Mouse (Mus musculus) limb, embryonic 14.5 days (tissue): ENCODE data around the gene Pacs2. TPM values are rescaled to one million over a fixed set of nuclear protein-coding genes. Genes with fewer than 3 reads are reported as not detected.

ENCODE experiments used
- ATAC-seq: fragments of 200-750 bp; cut with Nextera tagmentation; 2 replicates; pipeline ENCODE4 v1.8.0; 2017; ENCODE audit warnings: low read depth, moderate number of reproducible peaks, moderate TSS enrichment; ENCODE audit not compliant: low FRiP score
- DNase-seq: peaks from one replicate; pipeline ENCODE4 v3.0.0-alpha.2; 2015; ENCODE audit warnings: low spot score
- H3K27ac ChIP-seq: fragments of 300-500 bp; sonication (generic); replicated peaks from 2 replicates; pipeline ENCODE4 v1.5.1; 2014; ENCODE audit warnings: low read depth, mild to moderate bottlenecking, low read length, moderate library complexity, mixed read lengths
- H3K27me3 ChIP-seq: fragments of 300-500 bp; sonication (generic); 2 replicates; pipeline ENCODE4 v1.6.1; 2014; ENCODE audit warnings: low read length, mixed read lengths; ENCODE audit not compliant: control insufficient read depth, insufficient read depth
- H3K36me3 ChIP-seq: fragments of 300-500 bp; sonication (generic); 2 replicates; pipeline ENCODE4 v1.6.1; 2014; ENCODE audit warnings: mild to moderate bottlenecking, low read length, moderate library complexity, mixed read lengths; ENCODE audit not compliant: control insufficient read depth, insufficient read depth
- H3K4me1 ChIP-seq: fragments of 300-500 bp; sonication (generic); 2 replicates; pipeline ENCODE4 v1.6.1; 2014; ENCODE audit warnings: antibody characterized with exemption, low read length, mixed read lengths; ENCODE audit not compliant: control insufficient read depth, insufficient read depth
- H3K4me2 ChIP-seq: fragments of 300-500 bp; sonication (generic); replicated peaks from 2 replicates; pipeline ENCODE4 v1.6.1; 2014; ENCODE audit warnings: low read depth, mild to moderate bottlenecking, low read length, moderate library complexity; ENCODE audit not compliant: severe bottlenecking
- H3K4me3 ChIP-seq: fragments of 300-500 bp; sonication (generic); replicated peaks from 2 replicates; pipeline ENCODE4 v1.5.1; 2014; ENCODE audit warnings: low read length
- H3K9ac ChIP-seq: fragments of 300-500 bp; sonication (generic); 2 replicates; pipeline ENCODE4 v1.6.1; 2014; ENCODE audit warnings: mild to moderate bottlenecking, low read depth, low read length, moderate library complexity; ENCODE audit not compliant: severe bottlenecking
- H3K9me3 ChIP-seq: fragments of 300-500 bp; sonication (generic); 2 replicates; pipeline ENCODE4 v1.6.1; 2016; ENCODE audit warnings: low read length; ENCODE audit not compliant: control insufficient read depth
- POLR2A ChIP-seq: fragments of 200-500 bp; IDR thresholded peaks from 2 replicates; pipeline ENCODE4 v1.8.0; 2012; ENCODE audit warnings: inconsistent platforms, mild to moderate bottlenecking, moderate library complexity, borderline replicate concordance; ENCODE audit not compliant: insufficient read depth, insufficient read length; ENCODE audit errors: extremely low read depth
- WGBS: fragments of 180-500 bp; shearing (Covaris S2); extraction: QIAGEN DNeasy Blood & Tissue Kit; methylation state at CpG from one replicate; pipeline ENCODE4 v1.1.7; 2014; 5-methylcytosine and 5-hydroxymethylcytosine counted together
- polyA plus RNA-seq, 2 experiments: library from polyadenylated mRNA; depleted of rRNA in 1 of 2; stranded (reverse) in 1 of 2; unstranded in 1 of 2; fragments of >200 nt; fragmentation: Nextera tagmentation in 1 of 2; extraction: Ambion mirVana in 1 of 2; gene quantifications; 2 replicates each; pipeline versions ENCODE4 v1.2.1 to v1.2.3; 2012 to 2014

Gene Pacs2
- polyA plus RNA-seq, 2 experiments = 16.5 to 55.0 TPM

GRCm38 (mm10) chr12:113062201-113062600 is 47.9 kb downstream of the Pacs2 start:
- no peak for ATAC-seq
- peaks cover 86% of the 10 kb centered on the region for H3K36me3 ChIP-seq
- no peak overlapping the region for H3K4me2 ChIP-seq
- H3K27me3 ChIP-seq = no peaks in the 10 kb centered on the region
- no peak overlapping the region for H3K27ac ChIP-seq
- DNase-seq = no peak
- no peaks in the 10 kb centered on the region for H3K4me1 ChIP-seq
- WGBS = 81% methylated on average over 10 of the region's 10 CpGs
- H3K9ac ChIP-seq = no peak overlapping the region
- H3K4me3 ChIP-seq = no peak overlapping the region
- H3K9me3 ChIP-seq = no peaks in the 10 kb centered on the region
- TF ChIP-seq POLR2A = no peak

GRCm38 (mm10) chr12:113063700-113064099 is 49.4 kb downstream of the Pacs2 start:
- Histone ChIP-seq H3K4me1 (no peaks in the 10 kb centered on the region), H3K27me3 (no peaks in the 10 kb centered on the region), H3K9ac (no peak overlapping the region), H3K9me3 (no peaks in the 10 kb centered on the region), H3K4me3 (no peak overlapping the region), H3K27ac (no peak overlapping the region), H3K4me2 (no peak overlapping the region), H3K36me3 (peaks cover 82% of the 10 kb centered on the region)
- DNase-seq (no peak), ATAC-seq (no peak)
- no peak for TF ChIP-seq POLR2A
- WGBS = 91% methylated on average over 6 of the region's 7 CpGs

- TF ChIP-seq POLR2A = no peak
- 96% methylated on average over 7 of the region's 7 CpGs for WGBS
- Histone ChIP-seq H3K27ac (no peak overlapping the region), H3K4me2 (no peak overlapping the region), H3K4me1 (no peaks in the 10 kb centered on the region), H3K27me3 (no peaks in the 10 kb centered on the region), H3K4me3 (no peak overlapping the region), H3K9ac (no peak overlapping the region), H3K9me3 (no peaks in the 10 kb centered on the region), H3K36me3 (peaks cover 75% of the 10 kb centered on the region)
- ATAC-seq (no peak), DNase-seq (no peak)
Measured at GRCm38 (mm10) chr12:113068002-113068401, 53.7 kb downstream of the Pacs2 start.

GRCm38 (mm10) chr12:113069389-113069788 is 55.1 kb downstream of the Pacs2 start:
- TF ChIP-seq POLR2A = no peak
- Histone ChIP-seq H3K4me2 (no peak overlapping the region), H3K4me3 (no peak overlapping the region), H3K4me1 (0 out of 2 replicates have a peak, but pooled peaks cover 7% of the 10 kb centered on the region), H3K9ac (no peak overlapping the region), H3K36me3 (peaks cover 61% of the 10 kb centered on the region), H3K27me3 (no peaks in the 10 kb centered on the region), H3K27ac (no peak overlapping the region), H3K9me3 (no peaks in the 10 kb centered on the region)
- ATAC-seq (no peak), DNase-seq (no peak)
- 98% methylated on average over 6 of the region's 6 CpGs for WGBS

GRCm38 (mm10) chr12:113071321-113071720 is 57.0 kb downstream of the Pacs2 start:
- 88% methylated on average over 6 of the region's 6 CpGs for WGBS

GRCm38 (mm10) chr12:113071827-113072226 is 57.5 kb downstream of the Pacs2 start:
- WGBS = 75% methylated on average over 6 of the region's 6 CpGs
- no peak for TF ChIP-seq POLR2A
- ATAC-seq (no peak), DNase-seq (no peak)
- Histone ChIP-seq H3K4me1 (peaks cover 15% of the 10 kb centered on the region; the same call in 1 of the 2 replicates), H3K27ac (no peak overlapping the region), H3K27me3 (no peaks in the 10 kb centered on the region), H3K4me3 (no peak overlapping the region), H3K36me3 (peaks cover 40% of the 10 kb centered on the region), H3K4me2 (no peak overlapping the region), H3K9me3 (no peaks in the 10 kb centered on the region), H3K9ac (no peak overlapping the region)

More at GRCm38 (mm10) chr12:113071321-113071720, 57.0 kb downstream of the Pacs2 start:
- H3K4me1 ChIP-seq = peaks cover 15% of the 10 kb centered on the region; the same call in 1 of the 2 replicates
- no peak overlapping the region for H3K4me3 ChIP-seq
- peaks cover 45% of the 10 kb centered on the region for H3K36me3 ChIP-seq
- TF ChIP-seq POLR2A = no peak
- H3K9ac ChIP-seq = no peak overlapping the region
- H3K27ac ChIP-seq = no peak overlapping the region
- no peaks in the 10 kb centered on the region for H3K27me3 ChIP-seq
- H3K9me3 ChIP-seq = no peaks in the 10 kb centered on the region
- DNase-seq (no peak), ATAC-seq (no peak)
- no peak overlapping the region for H3K4me2 ChIP-seq
